Mouse (Mus musculus) kidney, adult 11 months (tissue): ENCODE results near the gene Rab3b.
"Not testable (repeated sequence)": the region's sequence is repeated elsewhere in the genome, so short reads cannot be mapped to it uniquely, and the experiment has no call there.

Experiments
- DNase-seq: peaks from one replicate; pipeline ENCODE4 v3.0.0; 2022

Gene Rab3b

DNA sequence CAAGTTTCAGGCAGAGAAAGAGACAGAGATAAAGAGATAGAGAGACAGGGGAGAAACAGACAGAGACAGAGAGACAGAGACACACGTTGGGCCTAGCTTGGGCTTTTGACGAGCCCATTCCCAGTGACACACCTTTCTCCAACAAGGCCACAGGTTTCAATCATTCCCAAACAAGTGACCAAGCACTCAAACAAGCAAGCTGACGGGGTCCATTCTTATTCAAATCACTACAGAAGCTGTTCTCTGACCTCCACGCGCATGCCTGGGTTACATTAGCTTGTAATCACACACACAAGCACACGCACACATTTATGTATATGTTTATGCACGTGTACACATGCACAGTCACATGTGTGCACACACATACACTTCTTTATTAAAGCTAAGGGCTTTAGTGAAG, 21.6 kb downstream of the Rab3b start:
- DNase-seq, result no peak

DNA sequence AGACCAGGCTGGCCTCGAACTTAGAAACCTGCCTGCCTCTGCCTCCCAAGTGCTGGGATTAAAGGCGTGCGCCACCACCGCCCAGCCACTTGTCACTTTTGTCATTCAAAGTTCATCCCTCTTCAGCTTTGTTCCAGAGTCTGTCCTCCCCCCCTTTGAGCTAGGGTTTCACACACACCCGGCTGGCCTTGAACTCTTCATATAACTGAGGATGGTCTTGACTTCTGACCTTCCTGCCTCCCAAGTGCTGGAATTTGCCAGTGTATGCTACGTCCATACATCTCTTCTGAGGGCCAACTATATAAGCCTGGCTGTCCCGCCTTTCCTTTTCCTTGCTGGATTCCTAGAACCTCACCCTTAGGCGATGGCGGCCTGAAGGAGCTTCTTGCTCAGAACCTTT, 24.0 kb downstream of the Rab3b start:
- DNase-seq, result no peak

DNA sequence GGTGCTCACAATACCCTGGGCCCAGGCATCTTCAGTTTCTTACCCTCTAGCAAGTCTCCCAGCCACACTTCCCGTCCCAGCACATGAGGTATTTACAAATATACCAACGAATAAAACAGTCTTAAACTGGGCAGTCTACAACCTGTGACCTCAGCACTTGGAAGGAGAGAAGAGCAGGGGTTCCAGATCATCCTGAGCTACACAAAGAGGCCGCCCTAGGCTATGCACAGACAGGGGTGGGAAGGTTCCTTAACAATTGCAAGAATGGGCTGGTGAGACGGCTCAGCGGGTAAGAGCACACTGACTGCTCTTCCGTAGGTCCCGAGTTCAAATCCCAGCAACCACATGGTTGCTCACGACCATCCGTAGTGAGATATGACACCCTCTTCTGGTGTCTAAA, 24.5 kb downstream of the Rab3b start:
- no peak for DNase-seq

DNA sequence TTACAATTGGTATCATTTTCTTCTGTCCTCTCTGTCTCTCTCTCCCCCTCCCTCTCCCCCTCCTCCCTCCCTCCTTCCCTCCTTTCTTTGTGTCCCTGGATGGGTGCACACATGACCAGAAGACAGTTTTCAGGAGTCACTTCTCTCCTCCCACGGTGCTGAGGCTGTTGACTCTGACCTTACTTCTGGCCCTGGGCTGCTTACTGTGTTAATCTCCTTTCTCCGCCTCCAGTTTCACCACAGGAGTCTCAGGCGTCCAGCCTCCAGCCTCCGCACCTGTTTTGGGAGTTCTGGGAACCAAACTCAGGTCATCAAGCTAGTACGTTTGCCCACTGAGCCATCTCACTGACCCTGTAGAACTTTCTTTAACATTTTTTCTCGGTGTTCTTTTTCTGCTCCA, 25.2 kb downstream of the Rab3b start:
- no peak for DNase-seq

DNA sequence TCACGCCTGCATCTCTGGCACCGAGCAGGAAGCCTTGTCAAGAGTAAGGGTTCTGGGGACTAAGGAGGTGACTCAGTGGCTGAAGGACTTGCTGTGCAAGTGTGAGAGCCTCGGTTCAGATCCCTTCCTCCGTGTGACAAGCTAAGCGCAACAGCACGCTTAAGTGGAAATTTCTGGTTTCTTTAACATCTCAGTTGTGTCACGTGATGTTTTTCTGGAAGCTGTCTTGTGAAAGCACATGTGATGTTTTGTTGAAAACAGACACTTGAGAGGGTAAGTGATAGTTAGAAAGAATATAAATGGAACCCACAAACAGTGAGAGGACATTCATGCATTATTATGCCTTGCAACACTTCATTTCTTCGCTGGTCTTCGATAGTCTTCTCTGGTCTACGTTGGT, 25.9 kb downstream of the Rab3b start:
- DNase-seq, result no peak

DNA sequence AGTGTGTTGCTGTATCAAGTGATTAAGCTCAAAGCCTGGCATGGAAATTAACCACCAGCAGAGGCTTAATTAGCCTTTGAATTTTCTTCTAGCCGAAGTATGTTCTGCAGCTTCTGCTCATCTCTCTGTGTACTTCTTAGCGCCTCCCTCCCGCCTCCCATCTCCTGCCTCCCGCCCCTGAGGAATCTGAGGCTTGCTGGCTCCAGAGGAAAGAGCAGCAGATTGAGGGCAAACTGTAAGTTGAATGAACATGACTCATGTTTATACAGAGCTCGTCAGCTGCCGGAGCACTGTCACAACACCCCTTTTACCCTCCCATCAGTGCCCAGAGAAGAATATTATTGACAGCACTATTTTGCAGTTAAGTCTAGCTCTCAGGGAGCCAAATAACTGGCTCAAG, 27.0 kb downstream of the Rab3b start:
- no peak for DNase-seq

DNA sequence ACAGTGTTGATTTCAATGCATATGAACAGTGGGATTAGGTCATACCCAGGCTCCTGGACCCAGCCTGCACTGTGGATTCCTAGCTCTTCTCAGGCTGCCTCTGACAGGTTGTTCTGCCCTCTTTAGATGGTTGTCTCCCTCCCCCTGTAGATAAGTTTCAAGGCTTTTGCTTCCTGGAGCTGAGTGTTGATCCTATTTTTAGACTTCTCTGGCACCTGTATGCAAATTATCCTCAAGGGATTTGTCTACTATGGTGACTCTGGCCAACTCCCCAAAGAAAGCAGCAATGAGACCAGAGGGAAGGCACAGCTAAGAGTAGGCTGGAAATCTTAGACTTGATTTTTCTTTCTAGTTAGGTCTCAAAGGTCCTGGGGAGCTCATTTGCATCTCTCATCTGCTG, 28.6 kb downstream of the Rab3b start:
- DNase-seq, result no peak

DNA sequence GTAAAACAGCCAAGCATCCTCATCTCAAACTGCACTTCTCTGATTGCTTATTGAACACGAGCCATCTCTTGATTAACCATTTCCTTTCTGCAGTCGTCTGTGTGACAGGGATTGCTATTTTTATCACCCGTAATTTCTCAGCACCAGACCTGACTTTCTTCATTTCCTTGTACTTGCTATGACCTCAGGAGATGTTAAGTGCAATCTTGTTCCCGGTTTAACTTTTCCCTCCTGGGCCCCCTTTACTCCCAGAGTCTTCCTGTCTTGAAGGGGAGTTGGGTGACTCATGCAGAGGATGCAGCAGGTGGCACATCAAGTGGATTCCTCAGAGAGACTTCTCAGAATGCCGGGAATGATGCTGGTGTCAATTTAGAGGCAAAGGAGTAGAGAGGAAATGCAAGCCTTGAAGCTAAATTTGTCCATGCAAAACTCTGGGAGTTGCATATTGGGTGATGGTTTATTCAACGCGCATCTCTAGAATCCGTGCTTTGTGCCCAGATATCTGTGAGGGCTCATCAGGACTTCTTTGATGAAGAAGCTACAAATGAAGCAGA, 31.1 kb downstream of the Rab3b start:
- DNase-seq, result no peak

DNA sequence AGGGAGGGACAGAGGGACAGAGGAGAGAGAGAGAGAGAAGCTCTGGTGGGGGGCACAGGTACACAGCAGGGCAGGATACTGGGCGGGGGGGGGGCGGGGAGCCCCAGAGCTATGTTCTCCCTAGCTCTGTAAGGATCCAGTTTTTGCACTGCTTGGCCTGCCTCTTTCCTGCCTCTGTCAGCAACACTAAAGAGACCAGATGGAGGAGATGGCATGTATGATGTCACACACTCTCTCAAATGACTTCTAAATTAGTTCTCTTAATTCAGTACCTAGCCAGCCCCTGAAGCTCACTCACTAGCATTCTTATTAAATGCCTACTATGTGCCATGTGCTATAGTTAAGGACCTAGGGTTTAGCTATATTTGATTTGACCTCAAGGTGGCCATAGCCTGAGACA, 33.0 kb downstream of the Rab3b start:
- DNase-seq, result no peak

DNA sequence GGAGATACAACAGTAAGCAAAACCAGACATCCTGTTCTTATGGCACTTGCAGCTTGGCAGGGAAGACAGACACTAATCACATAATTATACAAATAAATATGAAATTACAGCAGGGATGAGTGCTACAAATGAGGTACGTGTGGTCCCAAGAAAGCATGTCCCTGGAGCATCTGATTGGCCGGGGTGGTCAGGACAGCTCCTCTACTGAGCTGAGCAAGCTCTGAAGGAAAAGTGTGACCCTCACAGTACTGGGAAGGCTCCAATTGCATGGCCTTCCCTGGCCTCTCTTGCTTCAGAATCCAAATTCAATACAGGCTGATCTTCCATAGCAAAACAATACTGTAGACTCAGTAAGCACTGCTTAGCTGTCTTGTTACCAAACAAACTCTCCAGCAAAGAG, 34.3 kb downstream of the Rab3b start:
- DNase-seq, result no peak

DNA sequence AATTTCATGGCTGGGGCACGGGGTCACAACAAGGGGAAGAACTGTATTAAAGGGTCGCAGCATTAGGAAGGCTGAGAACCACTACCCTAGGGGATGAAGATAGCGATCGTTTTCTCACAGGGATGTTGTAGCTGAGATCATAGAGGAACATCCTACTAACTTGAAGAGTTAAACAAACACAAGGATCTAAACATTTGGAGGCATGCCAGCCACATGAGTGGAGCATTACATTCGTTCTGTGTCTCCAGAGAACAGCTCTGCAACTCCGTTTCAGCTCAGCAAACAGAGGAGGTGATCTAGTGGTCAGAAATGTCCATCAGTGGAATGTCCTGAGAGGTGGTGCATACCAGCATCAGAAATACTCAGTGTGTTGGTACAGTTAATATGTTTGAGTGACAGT, 35.5 kb downstream of the Rab3b start:
- DNase-seq, result no peak

DNA sequence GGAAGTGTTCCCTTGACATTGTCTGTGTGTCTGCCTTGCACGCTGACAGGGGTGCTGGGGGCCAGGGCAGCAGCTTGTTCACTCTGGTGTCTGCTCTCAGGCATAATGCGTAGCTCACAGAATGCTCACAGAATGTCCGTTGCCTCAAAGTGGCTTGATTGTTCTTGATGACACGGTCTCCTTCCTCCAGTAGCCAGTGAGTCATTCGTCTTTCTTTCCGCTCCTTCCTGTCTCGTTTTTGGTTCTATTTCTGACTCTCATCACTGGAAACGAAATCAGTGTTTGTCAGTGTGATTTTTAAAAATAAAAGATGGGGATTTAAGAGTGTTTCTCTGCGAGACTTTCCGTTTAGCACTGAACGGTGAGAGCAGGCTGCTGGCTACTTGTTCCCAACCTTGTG, 36.2 kb downstream of the Rab3b start:
- DNase-seq, result no peak

DNA sequence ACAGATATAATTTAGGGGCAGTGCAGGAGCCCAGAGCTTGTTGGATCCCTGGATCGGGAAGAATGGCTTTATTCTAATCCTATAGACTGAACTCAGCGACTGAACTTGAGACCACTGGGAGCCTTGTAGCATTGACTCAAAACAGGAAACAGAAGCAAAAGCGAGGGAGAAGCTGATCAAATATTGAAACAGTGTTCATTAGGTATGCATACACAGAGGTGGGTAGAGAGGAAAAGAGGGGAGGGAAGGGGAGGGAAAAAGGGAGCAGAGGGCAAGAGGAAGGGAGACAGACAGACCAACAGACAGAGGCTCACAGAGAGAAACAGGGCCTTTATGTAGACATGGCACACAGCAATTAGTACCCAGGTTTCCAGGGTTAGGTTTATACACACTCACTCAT, 38.8 kb downstream of the Rab3b start:
- no peak for DNase-seq

DNA sequence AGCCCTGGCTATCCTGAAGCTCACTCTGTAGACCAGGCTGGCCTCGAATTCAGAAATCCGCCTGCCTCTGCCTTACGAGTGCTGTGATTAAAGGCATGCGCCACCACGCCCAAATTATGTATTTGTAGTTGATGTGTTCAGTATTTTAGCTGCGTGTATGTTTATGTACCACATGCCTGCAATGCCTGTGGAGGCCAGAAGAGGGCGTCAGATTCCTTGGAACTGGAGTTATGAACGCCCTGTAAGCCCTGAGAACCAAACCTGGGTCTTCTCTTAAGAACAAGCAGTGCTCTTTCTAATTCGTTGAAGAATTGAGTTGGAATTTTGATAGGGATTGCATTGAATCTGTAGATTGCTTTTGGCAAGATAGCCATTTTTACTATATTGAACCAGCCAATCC, 49.1 kb downstream of the Rab3b start:
- DNase-seq, result not testable (repeated sequence)

DNA sequence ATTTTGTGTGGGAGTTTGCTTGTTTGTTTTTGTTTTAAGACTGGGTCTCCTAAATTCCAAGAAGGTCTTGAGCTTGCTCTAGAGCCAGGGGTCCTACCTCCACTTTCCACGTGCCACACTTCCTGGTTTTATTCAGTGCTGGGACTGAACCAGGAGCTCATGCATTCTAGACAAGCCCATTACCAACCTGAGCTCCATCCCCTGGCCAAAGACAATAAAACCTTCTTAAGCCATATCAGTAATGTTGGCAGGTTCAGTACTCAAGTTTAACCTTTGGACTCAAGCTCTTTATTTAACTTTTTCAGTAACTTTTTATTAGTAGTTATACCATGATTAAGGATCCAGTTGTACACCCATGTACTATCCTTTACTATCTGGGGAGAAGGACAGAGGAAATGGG, 54.3 kb downstream of the Rab3b start:
- DNase-seq, result no peak

DNA sequence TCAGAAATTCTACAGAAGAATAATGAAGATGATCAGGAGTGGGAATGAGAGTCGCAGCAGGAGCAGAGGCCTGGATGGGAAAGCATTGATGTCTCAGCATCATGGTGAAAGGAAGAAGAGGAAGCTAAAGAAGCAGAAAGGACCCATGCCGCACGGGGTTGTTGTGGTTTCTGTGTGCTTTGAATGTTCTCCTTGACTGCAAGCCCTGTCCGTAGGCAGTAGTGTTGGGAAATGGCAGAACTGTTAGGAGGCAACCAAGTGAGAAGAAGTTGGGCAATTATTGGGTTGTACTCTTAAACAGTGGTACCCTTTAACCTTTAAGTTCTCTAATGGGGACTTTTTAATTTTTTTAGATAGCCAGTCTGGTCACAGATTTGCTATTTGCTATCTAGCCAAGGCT, 56.0 kb downstream of the Rab3b start:
- DNase-seq, result no peak

DNA sequence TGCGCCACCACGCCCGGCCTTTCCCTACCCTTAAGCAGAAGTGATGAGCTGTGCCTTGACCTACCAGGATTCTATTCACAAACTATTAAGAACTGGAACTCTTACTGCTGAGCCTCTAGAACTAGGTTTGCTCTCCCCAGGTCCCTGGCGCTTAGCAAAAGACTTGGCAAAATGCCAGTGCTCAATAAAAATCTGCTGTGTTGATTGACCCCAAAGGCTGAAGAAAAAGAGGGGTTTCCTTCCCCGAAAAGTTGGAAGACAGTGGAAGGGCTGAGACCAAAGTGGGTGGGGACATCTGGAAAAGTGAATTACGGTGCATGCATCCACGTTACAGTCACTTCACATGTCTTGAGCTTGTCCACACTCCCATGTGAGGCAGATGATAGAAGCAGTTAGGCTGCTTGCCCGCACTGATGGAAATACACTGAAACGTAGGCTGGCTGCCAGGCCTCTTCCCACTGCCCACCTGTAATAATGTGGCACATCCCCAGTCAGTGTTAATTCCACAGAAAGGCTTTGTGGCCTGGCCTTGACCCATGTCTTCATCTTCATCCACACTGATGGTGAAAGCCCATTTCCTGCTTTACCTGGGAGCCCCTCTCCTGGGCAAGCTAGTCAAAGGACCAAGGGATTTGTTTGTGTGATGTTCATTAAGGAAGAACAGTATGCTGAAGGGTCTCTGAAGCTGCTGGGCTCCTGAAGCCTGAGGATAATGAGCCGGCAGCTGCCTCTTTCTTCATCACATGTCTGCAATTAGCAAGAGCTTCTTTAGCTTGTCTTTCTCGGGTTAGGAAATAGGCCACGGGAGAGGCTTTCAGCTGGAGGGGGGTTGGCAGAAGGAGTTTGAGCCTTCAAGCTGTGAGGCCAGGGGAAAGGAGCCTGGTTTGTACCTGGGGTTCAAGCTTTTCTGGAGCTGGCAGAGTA, 59.2 kb downstream of the Rab3b start:
- DNase-seq, result no peak

DNA sequence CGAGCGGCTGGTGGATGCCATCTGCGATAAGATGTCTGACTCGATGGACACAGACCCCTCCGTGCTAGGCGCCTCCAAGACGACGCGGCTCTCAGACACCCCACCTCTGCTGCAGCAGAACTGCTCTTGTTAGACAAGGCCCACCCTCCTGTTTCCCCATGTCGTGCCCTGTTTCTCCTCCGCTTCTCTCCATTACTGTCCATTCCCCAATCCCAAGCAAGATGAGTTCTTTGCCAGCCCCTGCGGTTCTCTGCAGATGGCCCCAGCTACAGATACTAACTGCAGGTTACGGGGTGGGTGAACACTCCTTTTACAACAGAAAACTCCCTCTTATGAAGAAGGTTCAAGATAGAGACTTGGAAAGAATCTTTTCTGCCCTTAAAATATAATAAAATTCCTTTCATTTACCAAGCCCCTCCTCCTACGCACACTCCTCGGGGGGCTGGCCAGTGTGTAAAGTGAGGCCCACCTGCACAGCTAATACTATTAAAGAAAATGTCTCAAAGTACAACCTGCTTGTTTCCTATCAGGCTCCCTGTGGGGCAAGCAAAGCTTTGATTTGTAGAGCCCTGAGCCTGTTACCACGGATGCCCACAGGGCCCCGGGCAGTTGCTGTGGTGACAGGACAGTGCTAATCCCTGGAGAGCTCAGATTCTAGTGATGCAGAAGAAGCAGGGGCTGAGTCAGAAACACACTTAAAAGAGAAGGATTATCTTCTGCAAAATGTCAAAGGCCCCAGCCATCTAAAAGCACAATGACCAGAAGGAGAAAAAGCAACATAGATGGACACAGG, 62.0 kb downstream of the Rab3b start:
- no peak for DNase-seq

DNA sequence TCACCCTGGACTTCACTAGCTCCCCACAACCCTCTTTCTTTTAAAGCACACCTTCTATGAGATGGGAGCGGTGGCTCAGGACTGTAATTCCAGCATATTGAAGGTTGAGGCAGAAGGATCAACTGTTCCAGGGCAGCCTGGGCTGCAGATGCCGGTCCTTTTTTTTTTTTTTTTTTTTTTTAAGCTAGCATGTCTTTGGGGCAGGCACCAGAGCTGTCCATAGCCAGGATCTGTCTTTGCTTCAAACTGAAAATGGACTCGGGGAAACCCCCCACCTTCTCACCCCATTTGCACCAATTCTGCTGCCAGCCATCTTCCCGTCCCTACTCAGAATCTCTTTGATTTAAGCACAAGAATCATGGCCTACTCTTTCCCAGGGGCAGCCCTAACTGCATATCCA, 63.3 kb downstream of the Rab3b start:
- no peak for DNase-seq

DNA sequence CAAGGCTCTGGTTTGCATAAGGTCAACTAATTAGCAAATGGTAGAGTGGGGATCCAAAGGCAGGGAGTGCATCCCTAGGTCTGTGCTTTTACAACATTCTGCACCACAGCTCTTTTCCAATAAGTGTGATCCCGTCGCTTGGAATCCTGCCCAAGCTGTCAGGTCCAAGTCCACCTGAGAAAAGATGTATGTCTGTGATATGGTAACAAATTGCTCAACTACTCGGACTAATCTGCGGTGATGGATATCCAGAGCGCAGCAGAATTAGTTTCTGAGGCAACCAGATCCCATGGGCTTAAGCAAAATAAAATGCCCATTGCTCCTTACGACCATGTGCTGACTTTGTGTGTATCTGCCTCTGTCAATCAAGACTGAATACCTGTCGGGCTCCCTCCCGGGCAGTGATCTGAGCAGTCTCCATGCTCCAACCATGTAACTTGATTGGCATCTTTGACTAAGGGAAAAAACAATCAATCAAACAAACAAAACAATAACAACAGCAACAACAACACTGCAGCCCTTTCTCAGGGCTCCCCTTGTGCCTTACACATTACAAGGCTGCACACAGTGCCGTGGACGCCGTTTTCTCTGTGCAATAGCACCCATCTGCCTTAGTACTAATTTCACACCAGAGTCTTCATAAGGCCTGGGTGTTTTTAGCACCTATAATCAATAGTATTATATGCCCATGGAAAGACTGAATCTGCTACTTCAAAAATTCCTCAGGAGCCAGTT, 64.3 kb downstream of the Rab3b start:
- DNase-seq, result no peak

DNA sequence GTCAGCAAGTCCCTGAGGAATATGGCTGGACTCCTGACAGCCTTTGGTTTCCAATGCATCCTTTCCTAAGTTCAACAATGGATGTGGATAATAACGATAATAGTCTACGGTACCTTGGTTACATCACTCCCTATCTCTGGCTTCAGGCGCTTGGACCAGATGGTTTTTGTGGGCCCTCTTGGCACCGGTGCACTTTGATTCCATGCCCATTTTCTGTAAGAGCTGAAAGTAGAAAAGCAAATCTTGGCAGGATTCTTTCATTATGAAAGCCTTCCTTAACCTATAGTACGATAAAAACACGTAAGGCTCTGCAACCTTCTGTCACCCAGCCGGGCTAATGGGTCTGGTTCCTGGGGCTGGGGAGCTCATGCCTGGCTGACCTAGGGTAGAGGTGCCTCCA, 70.3 kb downstream of the Rab3b start:
- DNase-seq, result no peak

DNA sequence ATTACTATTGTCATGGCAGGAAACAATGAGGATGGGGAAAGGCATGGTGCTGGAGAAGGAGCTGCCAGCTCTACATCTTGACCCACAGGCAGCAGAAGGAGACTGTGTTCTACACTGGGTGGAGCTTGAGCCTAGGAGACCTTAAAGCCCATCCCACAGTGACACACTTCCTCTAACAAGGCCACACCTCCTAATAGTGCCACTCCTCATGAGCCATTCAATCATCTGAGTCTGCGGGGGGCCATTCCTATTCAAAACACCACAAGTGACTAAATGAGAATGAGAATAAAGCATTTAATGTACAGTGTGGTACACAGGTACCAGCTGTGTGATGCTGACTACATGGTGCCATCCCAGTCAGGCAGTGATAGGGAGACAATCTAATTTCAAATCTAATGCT, 71.3 kb downstream of the Rab3b start:
- DNase-seq, result no peak

DNA sequence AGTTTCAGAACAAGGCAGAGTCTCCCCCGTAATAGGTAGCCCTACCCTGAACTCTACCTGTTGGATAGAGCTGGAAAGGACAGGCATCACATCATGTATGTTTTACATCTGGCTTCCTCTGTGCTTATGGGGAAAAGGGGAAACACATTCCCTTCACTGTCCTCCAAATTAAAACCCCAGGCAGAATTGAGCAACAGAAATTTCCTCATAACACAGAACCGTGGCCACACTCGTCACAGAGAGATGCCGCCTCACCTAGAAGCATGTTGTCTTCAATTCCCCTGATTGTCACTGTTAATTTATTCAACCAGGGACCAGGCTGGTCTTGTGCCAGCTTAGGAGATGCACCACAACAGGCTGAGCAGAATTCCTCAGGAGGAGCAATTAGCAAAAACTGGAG, 72.8 kb downstream of the Rab3b start:
- no peak for DNase-seq
